ENCODE assay signal across 10 mouse cellular contexts in genomic region chr14:96908737-96909136, GRCm38 (mm10).
DNase-seq lines count a peak whose midpoint lies in the region; ATAC-seq and TF ChIP-seq lines count a peak whose summit lies in the region.
"Had no signal": no experiment of that assay in that cellular context is flagged by ENCODE, and none has a peak within 500 bp of the region (broad histone marks: within the 10 kb centered on the region; RNA-seq: fewer than 3 reads in every experiment).

No protein-coding gene starts in this region.

- 4% methylated on average over 2 of the region's 2 CpGs for WGBS in heart, adult 2 months
- WGBS in midbrain, embryonic 14.5 days: 8% methylated on average over 2 of the region's 2 CpGs
- WGBS in midbrain, embryonic 16.5 days: 3% methylated on average over 2 of the region's 2 CpGs
- WGBS in forebrain, embryonic 16.5 days: 5% methylated on average over 2 of the region's 2 CpGs
- 5% methylated on average over 2 of the region's 2 CpGs for WGBS in stomach, postnatal 0 days

- no peak overlapping the region for H3K4me3 ChIP-seq in heart, adult 2 months
- H3K4me3 ChIP-seq in midbrain, embryonic 14.5 days (replicated peaks; ENCODE audit: low read depth, low read length): no peak overlapping the region
- H3K4me3 ChIP-seq in midbrain, embryonic 16.5 days (ENCODE audit: low read depth, low read length): no peak overlapping the region
- no peak overlapping the region for H3K4me3 ChIP-seq in forebrain, embryonic 16.5 days (replicated peaks; ENCODE audit: low read length)
- no peak overlapping the region for H3K4me3 ChIP-seq in stomach, postnatal 0 days (ENCODE audit: low read depth, low read length)
- H3K4me3 ChIP-seq: stomach, embryonic 15.5 days had no signal

- H3K4me1 ChIP-seq in heart, adult 2 months (ENCODE audit: control insufficient read depth, insufficient read depth, low read length): no peaks in the 10 kb centered on the region
- no peaks in the 10 kb centered on the region for H3K4me1 ChIP-seq in midbrain, embryonic 14.5 days (ENCODE audit: control insufficient read depth, insufficient read depth, low read length)
- H3K4me1 ChIP-seq in midbrain, embryonic 16.5 days (ENCODE audit: control insufficient read depth, insufficient read depth, low read length): no peaks in the 10 kb centered on the region
- no peaks in the 10 kb centered on the region for H3K4me1 ChIP-seq in forebrain, embryonic 16.5 days (replicated peaks; ENCODE audit: control insufficient read depth, insufficient read depth, low read length)
- H3K4me1 ChIP-seq in stomach, postnatal 0 days (replicated peaks; ENCODE audit: control insufficient read depth, insufficient read depth): no peaks in the 10 kb centered on the region
- H3K4me1 ChIP-seq: stomach, embryonic 15.5 days had no signal

- ATAC-seq in midbrain, embryonic 14.5 days (ENCODE audit: low FRiP score, low TSS enrichment): no peak
- no peak for ATAC-seq in midbrain, embryonic 16.5 days
- 0 out of 2 replicates have a peak, but pooled peaks have one; percentile 31 for ATAC-seq in forebrain, embryonic 16.5 days
- no peak for ATAC-seq in stomach, postnatal 0 days (ENCODE audit: low FRiP score, low TSS enrichment)

- no peak overlapping the region for H3K4me2 ChIP-seq in midbrain, embryonic 14.5 days (ENCODE audit: low read length)
- no peak overlapping the region for H3K4me2 ChIP-seq in midbrain, embryonic 16.5 days (ENCODE audit: low read length)
- no peak overlapping the region for H3K4me2 ChIP-seq in forebrain, embryonic 16.5 days (ENCODE audit: low read length)
- no peak overlapping the region for H3K4me2 ChIP-seq in stomach, postnatal 0 days (replicated peaks; ENCODE audit: low read depth)
- H3K4me2 ChIP-seq: stomach, embryonic 15.5 days had no signal

- intact Hi-C loops in heart, adult 2 months (cut with DNase I): loop anchor here (5.0 kb wide), 1 partner anchor 961 kb away; no protein-coding TSS in a partner anchor
- intact Hi-C loops in heart, postnatal 14 days (cut with DNase I): loop anchor here (2.0 kb wide), 1 partner anchor 960 kb away; no protein-coding TSS in a partner anchor

- no peak overlapping the region for H3K27ac ChIP-seq in heart, adult 2 months
- H3K27ac ChIP-seq in midbrain, embryonic 14.5 days (replicated peaks; ENCODE audit: low read depth, low read length): no peak overlapping the region
- no peak overlapping the region for H3K27ac ChIP-seq in midbrain, embryonic 16.5 days (ENCODE audit: low read length)
- H3K27ac ChIP-seq in forebrain, embryonic 16.5 days (ENCODE audit: low read length): no peak overlapping the region
- H3K27ac ChIP-seq in stomach, postnatal 0 days (replicated peaks): no peak overlapping the region
- H3K27ac ChIP-seq: stomach, embryonic 15.5 days had no signal

- H3K9me3 ChIP-seq in midbrain, embryonic 14.5 days (ENCODE audit: control insufficient read depth, low read length): no peaks in the 10 kb centered on the region
- H3K9me3 ChIP-seq in midbrain, embryonic 16.5 days (replicated peaks; ENCODE audit: control insufficient read depth, low read length, poor library complexity, severe bottlenecking): no peaks in the 10 kb centered on the region
- no peaks in the 10 kb centered on the region for H3K9me3 ChIP-seq in forebrain, embryonic 16.5 days (ENCODE audit: control insufficient read depth, low read length)
- no peaks in the 10 kb centered on the region for H3K9me3 ChIP-seq in stomach, postnatal 0 days (ENCODE audit: control insufficient read depth, low read length)
- H3K9me3 ChIP-seq: stomach, embryonic 15.5 days had no signal

- peak; percentile 66 for TF ChIP-seq CTCF in heart, adult 2 months (IDR thresholded peaks at IDR 0.05)
- peak; percentile 76 for TF ChIP-seq CTCF in stomach, postnatal 0 days (IDR thresholded peaks at IDR 0.05; ENCODE audit: low read depth)

- no peak for DNase-seq in heart, adult 2 months
- no peak for DNase-seq in heart, postnatal 14 days
- DNase-seq in midbrain, embryonic 14.5 days: peak; percentile 87
- DNase-seq in stomach, postnatal 0 days (ENCODE audit: low spot score): no peak
- DNase-seq in thymus, postnatal 0 days (ENCODE audit: low spot score): no peak
- DNase-seq in kidney, adult 8-10 months: no peak
- DNase-seq: cerebellum, adult 18-20 months had no signal

- TF ChIP-seq POLR2A in heart, adult 2 months (IDR thresholded peaks at IDR 0.05; ENCODE audit: insufficient read depth, low read depth, low read length): no peak

- no peaks in the 10 kb centered on the region for H3K27me3 ChIP-seq in heart, adult 2 months (ENCODE audit: control insufficient read depth, insufficient read depth, low read length)
- no peaks in the 10 kb centered on the region for H3K27me3 ChIP-seq in midbrain, embryonic 14.5 days (ENCODE audit: control insufficient read depth, insufficient read depth, low read length)
- H3K27me3 ChIP-seq in midbrain, embryonic 16.5 days (ENCODE audit: control insufficient read depth, insufficient read depth, low read depth, low read length): no peaks in the 10 kb centered on the region
- no peaks in the 10 kb centered on the region for H3K27me3 ChIP-seq in forebrain, embryonic 16.5 days (replicated peaks; ENCODE audit: control insufficient read depth, insufficient read depth, low read length)
- H3K27me3 ChIP-seq in stomach, postnatal 0 days (ENCODE audit: control insufficient read depth, insufficient read depth, low read length): no peaks in the 10 kb centered on the region
- H3K27me3 ChIP-seq: stomach, embryonic 15.5 days had no signal

- no peak overlapping the region for H3K9ac ChIP-seq in heart, adult 2 months (ENCODE audit: low read depth, low read length)
- H3K9ac ChIP-seq in midbrain, embryonic 14.5 days (replicated peaks; ENCODE audit: low read length): no peak overlapping the region
- no peak overlapping the region for H3K9ac ChIP-seq in midbrain, embryonic 16.5 days (ENCODE audit: low read depth, low read length)
- no peak overlapping the region for H3K9ac ChIP-seq in forebrain, embryonic 16.5 days (replicated peaks; ENCODE audit: low read depth, low read length)
- no peak overlapping the region for H3K9ac ChIP-seq in stomach, postnatal 0 days (ENCODE audit: low read length)
- H3K9ac ChIP-seq: stomach, embryonic 15.5 days had no signal

- no peaks in the 10 kb centered on the region for H3K36me3 ChIP-seq in heart, adult 2 months (ENCODE audit: control insufficient read depth, insufficient read depth, low read length)
- H3K36me3 ChIP-seq in midbrain, embryonic 14.5 days (ENCODE audit: control insufficient read depth, insufficient read depth, low read length): no peaks in the 10 kb centered on the region
- H3K36me3 ChIP-seq in midbrain, embryonic 16.5 days (ENCODE audit: control insufficient read depth, insufficient read depth, low read length): no peaks in the 10 kb centered on the region
- H3K36me3 ChIP-seq in forebrain, embryonic 16.5 days (ENCODE audit: control insufficient read depth, insufficient read depth): no peaks in the 10 kb centered on the region
- H3K36me3 ChIP-seq in stomach, postnatal 0 days (ENCODE audit: control insufficient read depth, insufficient read depth, low read length): no peaks in the 10 kb centered on the region
- H3K36me3 ChIP-seq: stomach, embryonic 15.5 days had no signal

- H3K79me2 ChIP-seq in heart, adult 2 months (replicated peaks; ENCODE audit: control insufficient read depth, insufficient read depth, low read length): no peaks in the 10 kb centered on the region

- no peak for TF ChIP-seq EP300 in heart, adult 2 months (IDR thresholded peaks at IDR 0.05; ENCODE audit: insufficient read depth, low read depth, low read length)
- no peak for TF ChIP-seq EP300 in stomach, postnatal 0 days (optimal IDR thresholded peaks at IDR 0.05)
